Mouse (Mus musculus): ENCODE results near the gene Spsb4.

DNA sequence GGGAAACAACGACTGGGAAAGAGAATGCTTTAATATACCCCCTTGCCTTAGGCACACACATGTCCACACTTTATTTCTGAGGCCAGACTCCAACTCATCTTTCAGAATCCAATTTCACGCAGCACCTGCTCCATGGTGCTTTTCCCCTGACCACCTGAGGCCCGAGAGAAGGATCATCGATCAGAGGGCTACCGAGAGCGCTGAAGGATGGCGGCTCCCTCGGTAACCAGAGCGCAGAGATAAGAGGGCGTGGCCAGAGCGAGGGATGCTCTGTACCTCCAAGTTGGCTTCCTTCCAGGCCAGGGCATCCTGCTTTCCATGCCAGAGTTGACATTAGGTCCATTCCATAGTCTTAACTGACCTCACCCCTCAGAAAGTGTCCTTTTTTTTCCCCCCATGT is 588 bp upstream of the Spsb4 start:
- no peak for TF ChIP-seq CTCF (IDR thresholded peaks at IDR 0.05; ENCODE audit: low read depth, low read length)
- TF ChIP-seq GATA1 (IDR thresholded peaks at IDR 0.05; ENCODE audit: borderline replicate concordance, low read length): no peak

Data from G1E (cell line).